Mouse (Mus musculus): ENCODE measurements at regions not wholly inside any gene's neighbourhood (a gene's known extent, or its start where the extent isn't known, plus 50 kb on each side); places are given as distances from the start of the nearest gene placed in this dataset.
A peak's percentile ranks its signal among the peaks of the same experiment; 100 is the strongest.

DNA sequence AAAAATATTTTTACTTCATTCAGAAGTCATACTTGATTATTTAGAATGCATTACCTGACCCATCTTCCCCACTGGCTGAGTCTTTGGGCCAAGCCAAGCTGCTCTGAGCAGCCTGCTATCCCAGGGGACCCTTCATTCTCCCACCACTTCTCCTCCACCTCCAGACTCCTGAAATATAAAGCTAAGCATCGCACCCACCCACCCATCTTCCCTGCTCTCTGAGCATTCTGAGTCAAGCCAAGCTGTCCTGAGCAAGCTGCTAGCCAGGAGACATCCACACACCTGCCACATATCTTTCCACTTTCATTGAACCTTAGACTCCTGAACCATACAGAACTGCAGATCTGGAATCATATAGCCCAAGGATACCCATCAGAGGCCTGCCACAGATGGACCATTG is 1456.2 kb upstream of the Adam24 start:
- H3K9me3 ChIP-seq, result no peaks in the 10 kb centered on the region
- no peak overlapping the region for H3K27ac ChIP-seq
- ATAC-seq, result no peak
- no peaks in the 10 kb centered on the region for H3K36me3 ChIP-seq
- H3K4me1 ChIP-seq (replicated peaks), result no peaks in the 10 kb centered on the region
- no peak overlapping the region for H3K4me3 ChIP-seq (replicated peaks)
- no peak overlapping the region for H3K9ac ChIP-seq (replicated peaks)
- H3K4me2 ChIP-seq (replicated peaks), result no peak overlapping the region
- 100% methylated on average over 1 of the region's 1 CpGs for WGBS
- H3K27me3 ChIP-seq, result no peaks in the 10 kb centered on the region

GRCm38 (mm10) chr8:39227239-39227638 is 1447.6 kb upstream of the Adam24 start:
- Histone ChIP-seq H3K9ac (replicated peaks) (no peak overlapping the region), H3K36me3 (no peaks in the 10 kb centered on the region), H3K4me1 (replicated peaks) (no peaks in the 10 kb centered on the region), H3K4me3 (replicated peaks) (no peak overlapping the region), H3K4me2 (replicated peaks) (no peak overlapping the region), H3K27me3 (no peaks in the 10 kb centered on the region), H3K9me3 (no peaks in the 10 kb centered on the region), H3K27ac (no peak overlapping the region)
- no peak for ATAC-seq

DNA sequence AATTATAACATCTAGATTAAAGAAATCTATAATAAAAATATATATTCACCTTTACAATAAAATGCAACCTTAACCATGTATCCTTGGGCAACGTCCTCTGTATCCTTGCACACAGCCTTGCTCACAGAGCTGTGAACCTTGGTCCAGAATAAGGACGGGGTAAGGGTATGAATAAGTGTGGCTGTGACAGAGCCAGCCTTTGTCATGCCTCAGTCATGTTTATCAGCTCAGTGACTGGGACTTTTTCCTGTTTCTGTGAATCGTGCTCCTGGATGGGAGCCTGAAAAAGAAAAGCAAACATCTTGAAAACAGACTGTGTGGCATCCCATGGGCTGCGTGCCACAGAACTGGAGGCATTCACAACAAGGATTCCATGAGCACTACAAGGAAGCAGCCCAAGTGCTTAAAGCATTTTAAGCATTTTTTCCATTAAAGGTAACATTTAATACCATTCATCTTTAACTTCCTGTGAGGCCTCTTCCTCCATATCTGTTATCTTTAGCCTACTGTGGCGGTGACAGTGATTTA is 1405.8 kb upstream of the Adam24 start:
- no peak overlapping the region for H3K4me3 ChIP-seq (replicated peaks)
- H3K9me3 ChIP-seq, result no peaks in the 10 kb centered on the region
- no peak overlapping the region for H3K27ac ChIP-seq
- H3K36me3 ChIP-seq, result no peaks in the 10 kb centered on the region
- H3K9ac ChIP-seq (replicated peaks), result no peak overlapping the region
- no peaks in the 10 kb centered on the region for H3K4me1 ChIP-seq (replicated peaks)
- no peak overlapping the region for H3K4me2 ChIP-seq (replicated peaks)
- 79% methylated on average over 5 of the region's 5 CpGs for whole genome bisulfite sequencing
- no peaks in the 10 kb centered on the region for H3K27me3 ChIP-seq
- no peak for ATAC-seq

DNA sequence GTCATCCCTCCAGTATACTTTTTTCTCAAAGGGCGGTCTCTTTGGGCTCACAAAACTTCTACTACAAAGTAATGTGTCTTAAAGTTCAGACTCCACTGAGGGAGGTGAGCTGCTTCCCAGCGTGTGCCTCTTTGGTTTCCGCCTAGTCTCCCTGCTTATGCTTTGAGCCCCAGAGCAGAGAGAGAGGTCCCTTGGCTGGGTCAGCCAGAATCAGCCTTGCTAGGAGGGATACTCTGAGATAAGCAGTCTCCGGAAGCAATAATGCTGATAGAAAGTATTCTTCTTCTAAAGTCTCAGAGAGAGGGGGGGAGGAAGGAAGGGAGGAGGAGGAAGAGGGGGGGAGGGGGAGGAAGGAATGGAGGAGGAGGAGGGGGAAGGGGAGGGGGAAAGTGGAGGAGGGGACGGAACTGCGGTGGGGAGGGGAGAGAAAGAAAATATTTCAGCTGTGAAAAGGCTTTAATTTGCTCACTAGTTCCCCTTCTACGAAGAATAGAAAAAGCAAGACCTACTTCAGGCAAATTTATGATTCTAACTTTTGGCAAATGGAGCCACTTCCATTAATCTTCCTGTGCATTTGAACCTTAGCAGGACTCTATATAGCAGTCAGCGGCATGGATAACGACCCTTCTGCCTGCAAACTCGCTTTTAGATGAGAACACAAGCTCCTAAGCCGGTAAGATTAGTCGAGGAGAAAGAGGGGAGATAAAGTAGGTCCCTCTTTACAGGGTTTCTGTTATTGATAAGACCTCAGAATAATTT is 1377.2 kb upstream of the Adam24 start:
- Histone ChIP-seq H3K4me2 (replicated peaks) (peak overlapping the region; percentile 30), H3K4me1 (replicated peaks) (no peaks in the 10 kb centered on the region; the same call in 1 of the 2 replicates), H3K4me3 (replicated peaks) (no peak overlapping the region), H3K9ac (replicated peaks) (no peak overlapping the region), H3K27ac (no peak overlapping the region), H3K27me3 (no peaks in the 10 kb centered on the region), H3K36me3 (no peaks in the 10 kb centered on the region), H3K9me3 (no peaks in the 10 kb centered on the region)
- WGBS, result 18% methylated on average over 12 of the region's 12 CpGs
- no peak for ATAC-seq

GRCm38 (mm10) chr8:39303742-39304336 is 1371.0 kb upstream of the Adam24 start:
- WGBS, result 79% methylated on average over 6 of the region's 6 CpGs

DNA sequence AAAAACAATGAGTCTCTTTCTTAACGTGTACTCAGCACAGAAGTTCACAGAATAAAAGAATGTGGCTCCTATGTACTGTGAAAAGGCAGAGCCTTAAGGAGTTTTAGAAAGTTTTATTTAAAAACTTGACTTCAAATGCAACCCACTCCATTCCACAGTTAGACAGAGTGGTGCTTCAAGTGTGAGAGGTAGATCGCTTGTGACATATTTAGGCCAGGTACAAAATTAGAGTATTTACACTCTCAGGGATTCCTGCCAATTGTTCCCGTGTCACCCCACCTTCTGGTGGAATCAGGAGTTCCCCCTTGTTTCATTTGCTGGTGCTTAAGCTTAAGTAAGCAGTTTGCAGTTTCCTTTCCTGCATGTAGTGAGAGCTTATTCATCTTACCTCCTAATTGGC is 1361.0 kb upstream of the Adam24 start:
- H3K36me3 ChIP-seq, result no peaks in the 10 kb centered on the region
- 70% methylated on average over 3 of the region's 3 CpGs for WGBS
- H3K27ac ChIP-seq, result no peak overlapping the region
- no peaks in the 10 kb centered on the region for H3K9me3 ChIP-seq
- H3K4me2 ChIP-seq (replicated peaks), result no peak overlapping the region
- H3K4me1 ChIP-seq (replicated peaks), result no peaks in the 10 kb centered on the region
- H3K9ac ChIP-seq (replicated peaks), result no peak overlapping the region
- no peaks in the 10 kb centered on the region for H3K27me3 ChIP-seq
- H3K4me3 ChIP-seq (replicated peaks), result no peak overlapping the region
- ATAC-seq, result no peak

More at GRCm38 (mm10) chr8:39303742-39304336, 1371.0 kb upstream of the Adam24 start:
- Histone ChIP-seq H3K36me3 (no peaks in the 10 kb centered on the region), H3K4me2 (replicated peaks) (no peak overlapping the region), H3K9ac (replicated peaks) (no peak overlapping the region), H3K27me3 (no peaks in the 10 kb centered on the region), H3K4me1 (replicated peaks) (no peaks in the 10 kb centered on the region), H3K9me3 (no peaks in the 10 kb centered on the region), H3K27ac (no peak overlapping the region), H3K4me3 (replicated peaks) (no peak overlapping the region)
- no peak for ATAC-seq

GRCm38 (mm10) chr8:39315521-39316233 is 1359.2 kb upstream of the Adam24 start:
- no peak overlapping the region for H3K4me3 ChIP-seq (replicated peaks)
- 82% methylated on average over 10 of the region's 10 CpGs for WGBS
- H3K4me2 ChIP-seq (replicated peaks), result no peak overlapping the region
- no peaks in the 10 kb centered on the region for H3K9me3 ChIP-seq
- no peaks in the 10 kb centered on the region for H3K36me3 ChIP-seq
- ATAC-seq, result no peak
- no peaks in the 10 kb centered on the region for H3K27me3 ChIP-seq
- H3K4me1 ChIP-seq (replicated peaks), result no peaks in the 10 kb centered on the region
- H3K9ac ChIP-seq (replicated peaks), result no peak overlapping the region
- no peak overlapping the region for H3K27ac ChIP-seq

DNA sequence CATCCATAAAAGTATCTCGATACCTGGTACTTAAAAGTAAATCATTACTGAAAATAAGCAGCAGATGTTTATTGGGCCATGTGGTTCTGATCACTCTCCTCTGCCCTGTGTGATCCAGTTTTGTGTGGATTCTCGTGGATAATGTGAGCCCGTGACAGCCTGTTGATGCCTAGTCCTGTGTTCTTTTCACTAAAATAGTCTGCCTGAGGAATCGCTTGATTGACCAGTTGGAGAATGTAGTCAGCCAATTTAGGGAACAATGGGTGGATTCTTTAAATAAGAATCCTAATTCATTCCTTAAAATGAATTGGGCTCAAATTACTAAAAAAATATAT is 1358.7 kb upstream of the Adam24 start:
- ATAC-seq, result no peak
- Histone ChIP-seq H3K4me2 (replicated peaks) (no peak overlapping the region), H3K27me3 (no peaks in the 10 kb centered on the region), H3K27ac (no peak overlapping the region), H3K36me3 (no peaks in the 10 kb centered on the region), H3K4me1 (replicated peaks) (no peaks in the 10 kb centered on the region), H3K9me3 (no peaks in the 10 kb centered on the region), H3K4me3 (replicated peaks) (no peak overlapping the region), H3K9ac (replicated peaks) (no peak overlapping the region)
- 76% methylated on average over 4 of the region's 4 CpGs for WGBS

- H3K9ac ChIP-seq (replicated peaks), result no peak overlapping the region
- peak; percentile 60; the same call in 1 of the 2 replicates for ATAC-seq
- H3K27ac ChIP-seq, result no peak overlapping the region
- no peaks in the 10 kb centered on the region for H3K36me3 ChIP-seq
- 73% methylated on average over 1 of the region's 1 CpGs for WGBS
- no peaks in the 10 kb centered on the region for H3K9me3 ChIP-seq
- H3K4me2 ChIP-seq (replicated peaks), result no peak overlapping the region
- H3K4me3 ChIP-seq (replicated peaks), result no peak overlapping the region
- no peaks in the 10 kb centered on the region for H3K27me3 ChIP-seq
- no peaks in the 10 kb centered on the region for H3K4me1 ChIP-seq (replicated peaks)
These were observed 1345.5 kb upstream of the Adam24 start for GRCm38 (mm10) chr8:39329378-39329777.

DNA sequence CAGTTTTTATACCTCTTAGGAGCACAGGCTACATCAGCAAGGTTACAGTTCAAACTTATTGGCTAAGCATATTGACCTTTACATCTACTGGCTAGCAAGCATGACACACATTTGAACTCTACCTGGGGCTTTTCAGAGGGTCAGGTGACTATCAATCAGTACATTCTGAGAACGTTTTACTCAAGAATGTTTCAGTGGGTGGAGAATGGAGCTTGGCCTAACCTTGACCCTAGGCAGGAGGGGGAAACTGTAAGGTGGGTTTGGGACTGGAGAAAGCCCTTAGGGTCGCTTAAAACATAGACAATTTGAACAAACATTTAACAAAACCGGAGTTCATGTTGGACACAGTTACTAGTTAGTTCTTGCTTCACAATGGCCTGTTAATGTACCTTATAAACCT is 1330.1 kb upstream of the Adam24 start:
- H3K4me2 ChIP-seq (replicated peaks), result no peak overlapping the region
- ATAC-seq, result no peak
- 79% methylated on average over 3 of the region's 3 CpGs for WGBS

GRCm38 (mm10) chr8:39346471-39346870 is 1328.4 kb upstream of the Adam24 start:
- H3K27me3 ChIP-seq, result no peaks in the 10 kb centered on the region
- H3K36me3 ChIP-seq, result no peaks in the 10 kb centered on the region
- no peaks in the 10 kb centered on the region for H3K4me1 ChIP-seq (replicated peaks)
- no peak overlapping the region for H3K4me2 ChIP-seq (replicated peaks)
- ATAC-seq, result no peak
- H3K27ac ChIP-seq, result no peak overlapping the region
- no peaks in the 10 kb centered on the region for H3K9me3 ChIP-seq
- no peak overlapping the region for H3K9ac ChIP-seq (replicated peaks)
- no peak overlapping the region for H3K4me3 ChIP-seq (replicated peaks)
- 91% methylated on average over 1 of the region's 1 CpGs for WGBS

More for the DNA sequence above, 1330.1 kb upstream of the Adam24 start:
- no peak overlapping the region for H3K4me3 ChIP-seq (replicated peaks)
- no peaks in the 10 kb centered on the region for H3K4me1 ChIP-seq (replicated peaks)
- no peak overlapping the region for H3K27ac ChIP-seq
- no peaks in the 10 kb centered on the region for H3K27me3 ChIP-seq
- no peaks in the 10 kb centered on the region for H3K36me3 ChIP-seq
- H3K9ac ChIP-seq (replicated peaks), result no peak overlapping the region
- H3K9me3 ChIP-seq, result no peaks in the 10 kb centered on the region

GRCm38 (mm10) chr8:39348956-39349355 is 1325.9 kb upstream of the Adam24 start:
- H3K36me3 ChIP-seq, result no peaks in the 10 kb centered on the region
- no peak overlapping the region for H3K27ac ChIP-seq
- ATAC-seq, result no peak
- H3K4me3 ChIP-seq (replicated peaks), result no peak overlapping the region
- no peak overlapping the region for H3K9ac ChIP-seq (replicated peaks)
- H3K27me3 ChIP-seq, result no peaks in the 10 kb centered on the region
- H3K9me3 ChIP-seq, result no peaks in the 10 kb centered on the region
- 77% methylated on average over 3 of the region's 3 CpGs for WGBS
- no peaks in the 10 kb centered on the region for H3K4me1 ChIP-seq (replicated peaks)
- no peak overlapping the region for H3K4me2 ChIP-seq (replicated peaks)

Data from midbrain, embryonic 13.5 days (tissue).